Mouse (Mus musculus): ENCODE results near the gene Pcdh15. TPM values are rescaled to one million over a fixed set of nuclear protein-coding genes. Genes with fewer than 3 reads are reported as not detected.
A peak's percentile ranks its signal among the peaks of the same experiment; 100 is the strongest.

The Pcdh15 gene
- total RNA-seq, 2 experiments from 2014 or later = 32.1 to 35.0 TPM

- Histone ChIP-seq H3K27ac (no peak overlapping the region), H3K4me3 (no peak overlapping the region)
- no peak for DNase-seq (ENCODE audit: extremely low spot score in 1 of 2, low spot score in 2 of 2)
- no peak for TF ChIP-seq CTCF (IDR thresholded peaks at IDR 0.05)
- intact Hi-C loops (cut with DNase I) = no loop called here
Measured at GRCm38 (mm10) chr10:73828781-73829180, 729.6 kb downstream of the Pcdh15 start.

GRCm38 (mm10) chr10:73844998-73845397, 745.9 kb downstream of the Pcdh15 start:
- TF ChIP-seq CTCF (IDR thresholded peaks at IDR 0.05) = no peak
- no peak overlapping the region for H3K4me3 ChIP-seq
- intact Hi-C loops (cut with DNase I) = no loop called here
- no peak overlapping the region for H3K27ac ChIP-seq
- no peak for DNase-seq (ENCODE audit: extremely low spot score in 1 of 2, low spot score in 2 of 2)

GRCm38 (mm10) chr10:73862181-73862580, 763.0 kb downstream of the Pcdh15 start:
- Histone ChIP-seq H3K27ac (no peak overlapping the region), H3K4me3 (no peak overlapping the region)
- no peak for DNase-seq (ENCODE audit: extremely low spot score in 1 of 2, low spot score in 2 of 2)
- intact Hi-C loops (cut with DNase I) = no loop called here
- TF ChIP-seq CTCF (IDR thresholded peaks at IDR 0.05) = no peak

GRCm38 (mm10) chr10:73878055-73878728, 779.0 kb downstream of the Pcdh15 start:
- no peak for DNase-seq (ENCODE audit: extremely low spot score in 1 of 2, low spot score in 2 of 2)
- intact Hi-C loops (cut with DNase I) = no loop called here
- Histone ChIP-seq H3K27ac (no peak overlapping the region), H3K4me3 (no peak overlapping the region)
- TF ChIP-seq CTCF (IDR thresholded peaks at IDR 0.05) = no peak

GRCm38 (mm10) chr10:73878729-73879067, 779.6 kb downstream of the Pcdh15 start:
- DNase-seq (ENCODE audit: extremely low spot score in 1 of 2, low spot score in 2 of 2) = no peak
- Histone ChIP-seq H3K27ac (no peak overlapping the region), H3K4me3 (no peak overlapping the region)
- intact Hi-C loops (cut with DNase I) = no loop called here
- TF ChIP-seq CTCF (IDR thresholded peaks at IDR 0.05) = no peak

GRCm38 (mm10) chr10:73887771-73888170, 788.6 kb downstream of the Pcdh15 start:
- no peak overlapping the region for H3K27ac ChIP-seq
- intact Hi-C loops (cut with DNase I) = no loop called here
- no peak for DNase-seq (ENCODE audit: extremely low spot score in 1 of 2, low spot score in 2 of 2)
- TF ChIP-seq CTCF (IDR thresholded peaks at IDR 0.05) = no peak
- H3K4me3 ChIP-seq = no peak overlapping the region

- TF ChIP-seq CTCF (IDR thresholded peaks at IDR 0.05) = no peak
- Histone ChIP-seq H3K27ac (no peak overlapping the region), H3K4me3 (no peak overlapping the region)
- intact Hi-C loops (cut with DNase I) = loop anchor here (5.0 kb wide), 1 partner anchor 900 kb away; no protein-coding TSS in a partner anchor
- DNase-seq (ENCODE audit: extremely low spot score in 1 of 2, low spot score in 2 of 2) = no peak
Measured at GRCm38 (mm10) chr10:73892251-73892650, 793.1 kb downstream of the Pcdh15 start.

- TF ChIP-seq CTCF (IDR thresholded peaks at IDR 0.05) = no peak
Measured at GRCm38 (mm10) chr10:73896086-73896607, 797.0 kb downstream of the Pcdh15 start.

GRCm38 (mm10) chr10:73899165-73899564, 800.0 kb downstream of the Pcdh15 start:
- no peak for TF ChIP-seq CTCF (IDR thresholded peaks at IDR 0.05)
- no peak for DNase-seq (ENCODE audit: extremely low spot score in 1 of 2, low spot score in 2 of 2)
- intact Hi-C loops (cut with DNase I) = no loop called here

More at GRCm38 (mm10) chr10:73896086-73896607, 797.0 kb downstream of the Pcdh15 start:
- H3K27ac ChIP-seq = no peak overlapping the region
- no peak for DNase-seq (ENCODE audit: extremely low spot score in 1 of 2, low spot score in 2 of 2)
- intact Hi-C loops (cut with DNase I) = no loop called here
- no peak overlapping the region for H3K4me3 ChIP-seq

GRCm38 (mm10) chr10:73907626-73908025, 808.5 kb downstream of the Pcdh15 start:
- Histone ChIP-seq H3K4me3 (no peak overlapping the region), H3K27ac (no peak overlapping the region)
- DNase-seq (ENCODE audit: extremely low spot score in 1 of 2, low spot score in 2 of 2) = no peak
- no peak for TF ChIP-seq CTCF (IDR thresholded peaks at IDR 0.05)
- intact Hi-C loops (cut with DNase I) = no loop called here

More at GRCm38 (mm10) chr10:73899165-73899564, 800.0 kb downstream of the Pcdh15 start:
- H3K4me3 ChIP-seq = no peak overlapping the region
- no peak overlapping the region for H3K27ac ChIP-seq

GRCm38 (mm10) chr10:73908568-73908967, 809.4 kb downstream of the Pcdh15 start:
- intact Hi-C loops (cut with DNase I) = no loop called here
- TF ChIP-seq CTCF (IDR thresholded peaks at IDR 0.05) = no peak
- Histone ChIP-seq H3K4me3 (no peak overlapping the region), H3K27ac (no peak overlapping the region)
- DNase-seq (ENCODE audit: extremely low spot score in 1 of 2, low spot score in 2 of 2) = peak in 1 of 2 experiments; percentile 12

GRCm38 (mm10) chr10:73915170-73915569, 816.0 kb downstream of the Pcdh15 start:
- intact Hi-C loops (cut with DNase I) = no loop called here
- no peak for TF ChIP-seq CTCF (IDR thresholded peaks at IDR 0.05)

GRCm38 (mm10) chr10:73921579-73921978, 822.4 kb downstream of the Pcdh15 start:
- intact Hi-C loops (cut with DNase I) = no loop called here

More at GRCm38 (mm10) chr10:73915170-73915569, 816.0 kb downstream of the Pcdh15 start:
- DNase-seq (ENCODE audit: extremely low spot score in 1 of 2, low spot score in 2 of 2) = no peak
- H3K27ac ChIP-seq = no peak overlapping the region
- no peak overlapping the region for H3K4me3 ChIP-seq

More at GRCm38 (mm10) chr10:73921579-73921978, 822.4 kb downstream of the Pcdh15 start:
- Histone ChIP-seq H3K27ac (no peak overlapping the region), H3K4me3 (no peak overlapping the region)
- DNase-seq (ENCODE audit: extremely low spot score in 1 of 2, low spot score in 2 of 2) = no peak
- peak; percentile 70 for TF ChIP-seq CTCF (IDR thresholded peaks at IDR 0.05)
